In genomic region chr16:17209981-17210838, GRCm38 (mm10) we compare ENCODE assay signal across 8 mouse cellular contexts. TPM values are rescaled to one million over a fixed set of nuclear protein-coding genes. Genes with fewer than 3 reads are reported as not detected.
DNase-seq lines count a peak whose midpoint lies in the region; ATAC-seq lines count a peak whose summit lies in the region.

No protein-coding gene starts in this region.

- H3K27ac ChIP-seq in embryonic facial prominence, embryonic 10.5 days (replicated peaks), result peak overlapping the region; percentile 83
- H3K27ac ChIP-seq in midbrain, embryonic 11.5 days (ENCODE audit: low read depth, low read length), result no peak overlapping the region

- H3K9me3 ChIP-seq in embryonic facial prominence, embryonic 10.5 days, result no peaks in the 10 kb centered on the region
- H3K9me3 ChIP-seq in midbrain, embryonic 11.5 days (ENCODE audit: control insufficient read depth, low read length), result no peaks in the 10 kb centered on the region

- peaks cover 59% of the 10 kb centered on the region for H3K27me3 ChIP-seq in embryonic facial prominence, embryonic 10.5 days (replicated peaks; ENCODE audit: low read depth, poor library complexity, severe bottlenecking)
- H3K27me3 ChIP-seq in midbrain, embryonic 11.5 days (ENCODE audit: control insufficient read depth, insufficient read depth, low read length), result peaks cover 5% of the 10 kb centered on the region; the same call in 1 of the 2 replicates

- no peaks in the 10 kb centered on the region for H3K36me3 ChIP-seq in embryonic facial prominence, embryonic 10.5 days (replicated peaks)
- no peaks in the 10 kb centered on the region for H3K36me3 ChIP-seq in midbrain, embryonic 11.5 days (ENCODE audit: control insufficient read depth, insufficient read depth, low read length)

- H3K4me2 ChIP-seq in midbrain, embryonic 11.5 days, result peak overlapping the region; percentile 97

- DNase-seq in adrenal gland, adult 8-10 months, result peak; percentile 80
- DNase-seq in embryonic facial prominence, embryonic 10.5 days (ENCODE audit: low spot score), result peak; percentile 92
- peak; percentile 88 for DNase-seq in kidney, adult 11 months
- DNase-seq in left cerebral cortex, postnatal 4 days, result peak; percentile 94
- DNase-seq in midbrain, embryonic 11.5 days (ENCODE audit: low spot score, missing footprints), result peak; percentile 98
- DNase-seq in right cerebral cortex, postnatal 4 days, result peak; percentile 87
- DNase-seq in yolk sac, embryonic 10.5 days (ENCODE audit: low spot score), result peak; percentile 92

- intact Hi-C loops in left cerebral cortex, postnatal 4 days (cut with DNase I), result loop anchor here (5.0 kb wide), 1 partner anchor 62 kb away; no protein-coding TSS in a partner anchor

- 8% methylated on average over 48 of the region's 48 CpGs for WGBS in embryonic facial prominence, embryonic 10.5 days
- WGBS in midbrain, embryonic 11.5 days, result 8% methylated on average over 48 of the region's 48 CpGs

- H3K4me1 ChIP-seq in embryonic facial prominence, embryonic 10.5 days, result peaks cover 26% of the 10 kb centered on the region
- H3K4me1 ChIP-seq in midbrain, embryonic 11.5 days (ENCODE audit: control insufficient read depth, insufficient read depth, low read length), result peaks cover 14% of the 10 kb centered on the region

- peak overlapping the region; percentile 71 for H3K4me3 ChIP-seq in embryonic facial prominence, embryonic 10.5 days
- H3K4me3 ChIP-seq in midbrain, embryonic 11.5 days (ENCODE audit: low read depth, low read length), result peak overlapping the region; percentile 54

- H3K9ac ChIP-seq in midbrain, embryonic 11.5 days (ENCODE audit: low read length), result peak overlapping the region; percentile 84

- ATAC-seq in granulocyte monocyte progenitor cell, adult 5-6 weeks (replicated peaks; ENCODE audit: poor library complexity, severe bottlenecking), result peak; percentile 83
- peak; percentile 71 for ATAC-seq in midbrain, embryonic 11.5 days (ENCODE audit: low FRiP score)

RNA-seq across cellular contexts. Expression of gene Rimbp3, which starts 1.8 kb away (rescaled TPM):
- under 1 TPM in 2 of 4 experiments, not detected in 2; 0.09 to 0.14 TPM for total RNA-seq in adrenal gland, adult 8-10 months (2022)
- polyA plus RNA-seq in embryonic facial prominence, embryonic 10.5 days (2016; fragmentation: Nextera tagmentation; extraction: Ambion mirVana), result 0.70 and 0.79 TPM in 2 replicates
- total RNA-seq in granulocyte monocyte progenitor cell, adult 5-6 weeks (2014; fragmentation: Nextera tagmentation), result 0.92 and 1.6 TPM in 2 replicates
- 0.34 and 0.88 TPM in 2 replicates for total RNA-seq in granulocyte monocyte progenitor cell, adult 5-6 weeks (2017)
- total RNA-seq in left cerebral cortex, postnatal 4 days (2021), result 1 to 10 TPM; 2.8 to 3.2 TPM
- polyA plus RNA-seq in midbrain, embryonic 11.5 days (2014; fragmentation: Nextera tagmentation; extraction: Ambion mirVana), result 1.2 and 1.7 TPM in 2 replicates

RNA-seq across cellular contexts. Expression of gene Ube2l3, which starts 7.8 kb away (rescaled TPM):
- total RNA-seq in adrenal gland, adult 8-10 months (2022), result 100 to 1,000 TPM; 162 to 223 (median 198) TPM
- 410 and 436 TPM in 2 replicates for polyA plus RNA-seq in embryonic facial prominence, embryonic 10.5 days (2016; fragmentation: Nextera tagmentation; extraction: Ambion mirVana)
- 213 and 244 TPM in 2 replicates for total RNA-seq in granulocyte monocyte progenitor cell, adult 5-6 weeks (2014; fragmentation: Nextera tagmentation)
- total RNA-seq in granulocyte monocyte progenitor cell, adult 5-6 weeks (2017), result 110 and 124 TPM in 2 replicates
- total RNA-seq in left cerebral cortex, postnatal 4 days (2021), result 100 to 1,000 TPM; 161 to 164 TPM
- 429 and 446 TPM in 2 replicates for polyA plus RNA-seq in midbrain, embryonic 11.5 days (2014; fragmentation: Nextera tagmentation; extraction: Ambion mirVana)

RNA-seq across cellular contexts. Expression of gene Hic2, which starts 23.2 kb away (rescaled TPM):
- 1 to 10 TPM; 2.0 to 3.7 (median 3.4) TPM for total RNA-seq in adrenal gland, adult 8-10 months (2022)
- 17.0 and 17.1 TPM in 2 replicates for polyA plus RNA-seq in embryonic facial prominence, embryonic 10.5 days (2016; fragmentation: Nextera tagmentation; extraction: Ambion mirVana)
- 2.3 and 5.0 TPM in 2 replicates for total RNA-seq in granulocyte monocyte progenitor cell, adult 5-6 weeks (2014; fragmentation: Nextera tagmentation)
- total RNA-seq in granulocyte monocyte progenitor cell, adult 5-6 weeks (2017), result 2.0 and 2.4 TPM in 2 replicates
- 10 to 100 TPM; 11.5 to 13.1 TPM for total RNA-seq in left cerebral cortex, postnatal 4 days (2021)
- 10.3 and 10.8 TPM in 2 replicates for polyA plus RNA-seq in midbrain, embryonic 11.5 days (2014; fragmentation: Nextera tagmentation; extraction: Ambion mirVana)
